Mouse (Mus musculus) cerebellum, adult 8-10 months (tissue): ENCODE data around the gene Olfr770.
"Not testable (repeated sequence)": the region's sequence is repeated elsewhere in the genome, so short reads cannot be mapped to it uniquely, and the experiment has no call there.

Source experiments
- DNase-seq: peaks from one replicate; pipeline ENCODE4 v3.0.0; 2022

The Olfr770 gene

DNA sequence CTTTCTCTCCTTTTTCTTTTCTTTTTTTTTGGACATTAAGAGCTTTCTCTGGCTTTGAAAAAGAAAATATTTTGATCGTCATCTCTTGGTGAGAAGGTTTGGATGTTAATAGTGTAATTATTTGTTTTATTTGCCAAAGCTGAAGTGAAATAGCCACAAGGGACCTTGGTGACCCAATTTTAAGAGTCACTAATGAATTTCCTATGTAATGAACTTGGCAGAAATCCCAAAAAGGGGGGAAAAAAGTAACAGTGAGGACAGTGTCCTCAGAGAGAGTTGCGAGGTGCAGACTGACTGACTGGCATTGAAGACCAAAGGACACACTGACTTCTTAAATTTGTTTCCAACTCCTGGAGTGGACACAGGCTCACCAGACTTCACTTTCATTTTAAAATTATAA, at the start of gene Olfr770:
TSS of gene Olfr770 (minus strand) at position 101 of the 400 bp plus-strand sequence.
- no peak for DNase-seq

DNA sequence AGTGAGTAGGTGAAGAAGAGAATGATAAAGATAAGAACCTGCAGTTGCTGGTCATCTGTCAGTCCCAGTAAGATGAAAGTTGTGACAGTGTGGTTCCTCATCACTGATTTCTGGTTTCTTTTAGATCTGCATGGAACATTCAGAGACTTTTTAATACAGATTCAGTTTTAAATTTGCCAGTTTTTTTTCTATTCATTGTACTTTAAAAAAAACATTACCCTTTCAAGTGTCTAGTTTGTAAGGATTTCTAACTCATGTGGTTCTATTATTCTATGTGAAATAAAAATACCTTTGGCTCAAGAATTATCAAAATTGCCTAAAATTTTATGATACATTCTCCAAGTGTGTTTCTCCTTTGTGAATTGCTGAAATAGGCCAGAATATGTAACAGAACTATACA, 48.5 kb upstream of the Olfr770 start, which contains the start of gene Olfr773:
TSS of gene Olfr773 (minus strand) at position 101 of the 400 bp plus-strand sequence.
- DNase-seq = not testable (repeated sequence)

- DNase-seq = not testable (repeated sequence)
Observed at GRCm38 (mm10) chr10:129177821-129178220, 39.0 kb upstream of the Olfr770 start, which contains the start of gene Olfr772. Gene Olfr772 (minus strand): TSS chr10:129177921.

DNA sequence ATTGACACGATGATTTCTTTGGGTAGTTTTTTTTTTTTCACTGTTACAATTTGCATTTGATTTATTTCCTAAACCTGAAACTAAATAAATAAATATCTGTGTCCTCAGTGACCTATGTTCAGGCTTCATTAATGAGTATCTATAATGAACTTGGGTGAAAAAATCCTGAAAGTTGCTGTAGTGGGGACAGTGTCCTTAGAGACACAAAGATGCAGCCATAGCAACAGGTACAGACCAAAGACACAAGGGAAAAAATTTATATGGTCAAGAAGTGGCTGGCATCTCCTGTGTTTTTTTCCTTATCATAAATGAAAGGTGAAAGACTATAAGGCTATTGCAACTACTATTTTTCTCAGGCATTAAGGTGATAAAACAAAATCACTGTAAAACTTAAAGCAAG, 25.9 kb upstream of the Olfr770 start, which contains the start of gene Olfr771:
TSS of gene Olfr771 (minus strand) at position 101 of the 400 bp plus-strand sequence.
- DNase-seq = no peak

GRCm38 (mm10) chr10:129117761-129118160, 21.0 kb downstream of the Olfr770 start, which contains the start of gene Olfr769:
Gene Olfr769 (minus strand): TSS chr10:129117861.
- DNase-seq = no peak

GRCm38 (mm10) chr10:129115146-129115545, 23.7 kb downstream of the Olfr770 start:
- DNase-seq = no peak

DNA sequence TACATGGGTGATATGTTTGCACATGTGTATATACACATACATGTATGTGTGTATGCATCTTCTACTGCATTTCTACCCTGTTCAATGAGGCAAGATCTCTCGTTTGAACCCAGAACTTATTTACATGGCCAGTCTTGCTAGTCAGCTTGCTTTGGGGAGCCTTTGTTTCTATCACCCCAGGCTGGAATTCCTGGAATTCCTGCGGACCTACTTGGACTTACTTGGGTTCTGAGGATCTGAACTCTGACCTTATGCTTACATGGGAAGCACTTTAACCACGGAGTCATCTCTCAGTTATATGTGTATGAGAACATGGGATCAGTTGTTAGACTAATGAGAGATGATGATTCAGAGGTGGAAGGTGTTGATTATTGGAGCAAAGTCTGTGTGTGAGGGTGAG, 37.6 kb downstream of the Olfr770 start:
- DNase-seq = no peak

DNA sequence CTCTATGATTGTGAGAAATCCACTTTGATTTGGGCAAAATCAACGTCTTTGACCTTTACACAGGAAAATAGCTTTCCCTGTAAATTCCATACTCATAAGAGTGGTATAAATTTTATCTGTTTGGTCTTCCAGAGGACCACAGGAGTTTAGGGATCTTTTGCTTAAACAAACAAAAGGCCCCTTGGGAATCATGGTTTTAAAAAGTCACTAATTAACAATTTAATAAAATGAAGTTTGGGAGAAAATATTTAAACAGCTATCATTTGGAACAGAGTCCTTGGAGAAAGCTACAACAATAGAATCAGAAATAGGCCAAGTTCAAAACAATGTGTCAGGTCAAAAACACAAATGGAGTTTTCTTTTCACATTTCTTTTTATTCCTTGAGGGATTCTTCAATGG, 39.5 kb downstream of the Olfr770 start, which contains the start of gene Olfr768:
TSS of gene Olfr768 (minus strand) at position 101 of the 400 bp plus-strand sequence.
- DNase-seq = no peak

DNA sequence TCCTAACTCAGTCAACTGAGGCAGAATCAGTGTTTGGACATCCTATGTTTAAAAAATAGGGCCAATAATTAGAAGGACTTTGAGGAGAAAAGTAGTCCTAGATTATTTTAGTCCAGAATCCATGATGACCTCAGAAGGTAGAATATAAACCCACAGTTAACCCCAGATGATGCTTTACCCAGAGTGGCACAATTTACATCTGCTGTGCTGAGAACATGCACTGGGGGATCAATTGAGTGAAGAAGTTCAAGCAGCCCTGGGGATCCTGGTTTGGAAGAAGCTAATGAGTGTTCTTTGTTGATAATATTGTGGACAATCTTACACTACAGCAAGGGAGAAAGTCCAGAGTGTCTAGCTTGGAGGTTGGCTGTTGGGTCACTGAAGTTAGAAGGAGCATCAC, 56.0 kb downstream of the Olfr770 start, which contains the start of gene Olfr767:
TSS of gene Olfr767 (minus strand) at position 101 of the 400 bp plus-strand sequence.
- DNase-seq = not testable (repeated sequence)
